Mouse (Mus musculus) erythroid progenitor cell, adult 5-6 weeks (primary cell): Measurements from ENCODE around the gene Polr2b. TPM values are rescaled to one million over a fixed set of nuclear protein-coding genes. Genes with fewer than 3 reads are reported as not detected.

Source experiments
- ATAC-seq: replicated peaks from 2 replicates; pipeline ENCODE4 v1.8.0; 2016; ENCODE audit warnings: moderate number of reproducible peaks, mild to moderate bottlenecking, moderate TSS enrichment, inconsistent platforms; ENCODE audit not compliant: poor library complexity, low FRiP score, severe bottlenecking
- total RNA-seq, 2 experiments: library from RNA; stranded (forward) in 1 of 2; stranded (reverse) in 1 of 2; fragments of 150-400 nt in 1 of 2; fragments of 186-747, 209-891 nt in 1 of 2; gene quantifications; 2 replicates each; pipeline versions ENCODE4 v1.2.3 to v1.2.4; 2015 to 2017; ENCODE audit warnings: low replicate concordance in 2 of 2

The Polr2b gene
- total RNA-seq, 2 experiments from 2014 or later = 62.5 to 109 TPM

DNA sequence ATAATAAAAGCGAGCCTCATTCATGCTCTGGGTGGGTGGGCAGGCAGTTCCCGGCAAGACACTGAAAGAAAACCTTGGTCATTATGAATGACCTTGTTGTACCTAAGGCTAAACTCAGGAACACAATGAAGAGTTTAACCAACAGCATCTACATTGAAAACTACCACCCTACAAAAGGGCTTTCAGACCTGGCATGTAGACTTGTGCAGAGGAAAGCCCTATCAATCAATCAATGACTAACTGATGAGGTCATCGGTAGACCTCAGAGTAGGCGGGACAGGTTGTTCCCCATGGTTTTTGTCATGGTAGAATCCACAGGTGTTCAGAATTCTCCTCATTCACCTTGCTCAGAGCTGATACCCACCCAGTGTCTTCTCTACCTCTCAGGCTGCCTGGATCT is 50.0 kb downstream of the Polr2b start:
- ATAC-seq = no peak

DNA sequence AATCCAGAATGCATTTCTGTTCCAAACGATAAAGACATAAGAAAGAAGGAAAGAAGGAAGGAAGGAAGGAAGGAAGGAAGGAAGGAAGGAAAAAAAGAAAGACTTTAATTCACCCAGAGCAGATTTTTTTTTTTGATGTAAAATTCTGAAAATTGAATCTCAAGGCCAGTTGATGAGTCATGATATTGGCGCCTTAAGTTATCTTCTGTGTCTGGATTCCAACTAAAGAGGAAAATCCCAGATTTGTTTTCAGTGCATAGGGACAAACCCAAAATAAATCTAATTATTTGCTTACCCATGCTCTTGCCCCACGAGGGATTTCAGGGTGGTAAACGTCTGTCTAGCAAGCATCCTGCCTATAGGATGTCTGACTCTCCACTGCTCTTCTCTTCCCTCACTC is 51.1 kb downstream of the Polr2b start:
- ATAC-seq = no peak

DNA sequence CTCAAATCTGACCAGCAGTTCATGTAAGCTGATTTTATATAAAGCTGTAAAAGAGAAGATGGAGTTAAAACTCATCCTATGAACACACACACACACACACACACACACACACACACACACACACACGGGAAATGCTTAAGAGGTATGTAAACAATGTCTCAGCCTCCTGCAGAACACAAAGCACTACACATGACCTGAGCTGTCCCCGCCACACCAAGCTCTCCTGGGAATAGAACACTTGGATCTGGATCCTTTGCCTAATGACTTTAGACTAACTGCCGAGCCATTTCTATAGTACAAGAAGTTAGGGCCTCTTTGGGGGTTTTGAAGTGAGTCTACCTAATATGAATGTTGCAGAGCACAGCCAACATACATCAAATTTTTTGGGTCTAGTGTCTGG is 52.2 kb downstream of the Polr2b start:
- ATAC-seq = no peak

DNA sequence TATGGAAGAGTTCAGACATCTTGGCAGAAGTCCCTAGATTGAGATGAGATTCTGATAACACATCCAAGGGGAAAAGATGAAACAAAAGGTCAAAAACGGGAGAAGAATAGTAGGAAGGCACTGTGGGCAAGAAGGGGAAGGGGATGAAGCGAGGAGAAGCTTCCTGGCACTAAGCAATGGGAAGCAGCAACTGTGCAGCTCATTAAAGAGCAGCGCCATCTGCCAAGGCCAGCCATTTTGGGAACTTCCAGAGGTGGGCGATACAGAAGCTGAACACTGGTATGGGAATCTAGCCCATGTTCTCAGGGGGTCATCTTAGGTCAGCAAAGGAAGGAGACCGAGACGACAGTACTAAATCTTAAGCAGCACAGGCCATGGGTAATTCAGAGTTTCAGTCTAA is 53.7 kb downstream of the Polr2b start:
- ATAC-seq = no peak

- no peak for ATAC-seq
Observed at GRCm38 (mm10) chr5:77364443-77365038, 54.6 kb downstream of the Polr2b start.

- ATAC-seq = no peak
Observed at GRCm38 (mm10) chr5:77366313-77366712, 56.4 kb downstream of the Polr2b start.

DNA sequence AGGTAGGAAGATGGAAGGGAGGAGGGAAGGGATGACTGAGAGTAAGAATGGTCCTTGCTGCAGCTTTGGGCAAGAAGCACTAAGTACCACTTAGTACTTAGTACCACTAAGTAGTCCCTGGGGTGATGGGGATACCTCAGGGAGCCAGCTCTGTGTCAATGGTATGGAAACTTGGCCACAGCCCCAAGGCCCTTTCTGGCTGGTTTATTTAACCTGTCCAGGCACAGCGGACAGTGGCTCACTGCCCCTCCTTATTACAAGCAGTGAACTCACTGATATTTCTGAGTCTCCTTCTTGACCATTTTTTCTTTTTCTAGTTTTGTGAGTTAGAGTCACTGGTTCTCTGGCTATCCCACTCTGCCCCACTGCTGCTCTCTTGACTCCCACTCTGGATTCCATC is 57.2 kb downstream of the Polr2b start:
- no peak for ATAC-seq

DNA sequence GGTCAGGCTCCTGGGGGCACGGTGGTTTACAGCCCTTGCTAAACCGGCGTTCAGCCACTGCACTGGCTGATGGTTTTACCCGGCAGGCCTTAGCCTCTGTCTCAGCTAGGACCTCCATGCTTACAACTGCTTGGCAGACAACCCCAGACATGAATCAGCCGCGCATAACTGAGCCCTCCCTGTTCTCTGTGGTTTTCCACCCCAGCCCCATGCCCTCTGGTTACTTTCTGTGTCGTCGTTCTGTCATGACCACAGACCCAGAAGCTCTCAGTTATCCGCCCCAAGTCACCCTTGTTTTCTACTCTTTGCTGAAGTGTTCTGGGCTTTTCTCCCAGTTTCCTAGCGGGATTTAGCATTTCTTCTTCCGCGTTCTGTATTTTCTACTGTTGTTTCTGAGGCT is 57.7 kb downstream of the Polr2b start:
- ATAC-seq = no peak

DNA sequence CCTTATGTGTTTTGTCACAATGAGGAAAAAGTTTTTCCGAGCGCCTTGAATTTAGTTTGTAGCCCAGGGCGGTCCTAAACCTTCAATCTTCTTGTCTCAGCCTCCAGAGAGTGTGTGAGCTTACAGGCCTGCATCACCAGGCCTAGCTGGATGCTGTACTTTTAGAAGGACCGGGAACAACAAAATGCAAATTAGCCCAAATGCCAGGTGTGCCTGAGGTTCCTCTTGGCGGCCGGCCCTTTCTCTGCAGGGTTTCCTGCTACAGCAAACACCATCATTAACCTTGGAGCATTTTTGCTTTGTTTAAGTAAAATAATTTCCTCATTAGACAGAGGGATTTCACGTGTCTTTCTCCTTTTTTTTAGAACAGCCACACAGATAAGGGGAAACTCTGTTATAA is 58.2 kb downstream of the Polr2b start:
- no peak for ATAC-seq

- no peak for ATAC-seq
Observed at GRCm38 (mm10) chr5:77369394-77369793, 59.4 kb downstream of the Polr2b start.

GRCm38 (mm10) chr5:77370378-77370892 is 60.5 kb downstream of the Polr2b start:
- ATAC-seq = no peak

GRCm38 (mm10) chr5:77372242-77372641 is 62.3 kb downstream of the Polr2b start:
- ATAC-seq = no peak

GRCm38 (mm10) chr5:77372778-77373177 is 62.8 kb downstream of the Polr2b start:
- ATAC-seq = no peak

DNA sequence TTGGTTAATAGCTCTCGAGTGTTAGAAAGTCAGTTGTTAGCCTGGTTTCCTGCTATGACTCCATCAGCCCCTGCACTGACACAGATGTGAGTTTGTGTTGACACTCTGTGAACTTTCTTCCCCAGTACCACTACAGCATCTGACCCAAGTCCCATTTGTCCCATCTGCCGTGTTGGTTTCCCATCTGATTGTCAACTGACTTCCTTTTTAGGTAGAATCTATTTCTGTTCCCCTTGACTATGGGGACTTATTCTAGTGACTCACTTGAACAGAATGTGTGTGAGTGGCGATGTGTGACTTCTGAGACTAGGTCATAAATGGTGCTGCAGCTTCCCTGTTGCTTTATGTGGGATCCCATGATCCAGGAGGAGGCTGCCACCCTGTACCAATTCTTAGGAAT is 65.0 kb downstream of the Polr2b start:
- ATAC-seq = no peak

GRCm38 (mm10) chr5:77375546-77375945 is 65.6 kb downstream of the Polr2b start:
- no peak for ATAC-seq

DNA sequence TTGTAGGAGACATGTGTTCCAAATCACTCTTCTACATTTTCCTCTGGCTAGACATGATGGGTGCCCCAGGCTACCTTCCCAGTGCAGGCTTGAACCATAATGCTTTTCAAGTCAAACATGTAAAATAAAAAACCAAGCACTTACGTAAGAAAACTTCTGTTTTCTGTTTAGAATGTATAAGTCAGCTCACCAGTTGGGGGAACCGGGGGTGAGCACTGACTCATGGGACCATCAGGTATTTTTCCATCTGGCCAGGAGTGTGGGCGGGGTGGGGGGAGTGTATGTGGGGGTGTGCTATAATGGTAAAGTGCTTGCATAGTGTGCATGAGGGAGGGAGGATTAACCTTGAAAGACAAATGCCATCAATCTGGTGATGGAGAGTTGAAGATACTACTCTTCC is 68.1 kb downstream of the Polr2b start:
- no peak for ATAC-seq

GRCm38 (mm10) chr5:77379434-77380135 is 69.6 kb downstream of the Polr2b start:
- no peak for ATAC-seq

DNA sequence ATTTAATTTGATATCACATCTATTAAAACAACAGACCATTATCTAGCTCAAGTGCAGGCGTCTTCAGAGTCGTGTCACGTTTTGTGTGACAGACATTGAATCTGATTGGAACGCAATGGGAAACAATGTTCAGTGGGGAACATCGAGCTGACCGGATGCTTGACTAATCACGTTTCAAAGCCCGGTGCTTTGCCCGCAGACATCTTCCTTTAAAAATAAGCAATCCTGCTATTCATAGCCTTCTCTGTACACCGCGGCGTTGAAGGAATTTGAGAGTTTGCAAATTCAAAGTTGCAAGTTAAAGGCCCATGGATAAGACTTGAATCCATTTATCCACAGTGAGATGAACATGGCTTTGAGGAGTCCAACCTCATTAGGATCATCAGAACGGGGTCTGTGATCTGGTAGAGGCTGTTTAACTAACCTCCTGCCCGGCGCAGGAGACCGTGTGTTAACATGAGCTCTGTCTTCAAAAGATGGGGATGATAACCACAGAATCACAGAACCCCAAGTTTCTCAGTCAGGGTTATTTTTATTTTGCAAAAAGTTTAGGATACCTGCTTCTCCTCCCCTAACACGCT is 70.5 kb downstream of the Polr2b start:
- ATAC-seq = no peak

DNA sequence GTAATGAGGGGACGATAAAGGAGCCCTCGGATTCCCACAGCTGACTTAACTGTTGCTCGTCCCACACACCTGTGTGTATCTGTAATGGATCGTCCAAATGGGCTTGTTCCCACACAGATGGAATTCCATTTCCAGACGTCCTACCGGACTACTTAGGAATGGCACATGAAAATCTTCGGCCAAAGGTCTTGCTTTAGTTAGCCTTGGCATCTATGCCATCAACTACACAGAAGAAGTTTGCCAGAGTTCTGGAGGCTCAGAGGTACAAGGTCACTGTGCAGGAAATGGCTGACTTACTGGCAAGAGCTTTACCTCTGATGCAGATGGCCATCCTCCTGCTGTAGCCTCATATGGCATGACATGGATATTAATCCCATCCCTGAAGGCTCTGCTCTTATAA is 71.3 kb downstream of the Polr2b start:
- no peak for ATAC-seq

DNA sequence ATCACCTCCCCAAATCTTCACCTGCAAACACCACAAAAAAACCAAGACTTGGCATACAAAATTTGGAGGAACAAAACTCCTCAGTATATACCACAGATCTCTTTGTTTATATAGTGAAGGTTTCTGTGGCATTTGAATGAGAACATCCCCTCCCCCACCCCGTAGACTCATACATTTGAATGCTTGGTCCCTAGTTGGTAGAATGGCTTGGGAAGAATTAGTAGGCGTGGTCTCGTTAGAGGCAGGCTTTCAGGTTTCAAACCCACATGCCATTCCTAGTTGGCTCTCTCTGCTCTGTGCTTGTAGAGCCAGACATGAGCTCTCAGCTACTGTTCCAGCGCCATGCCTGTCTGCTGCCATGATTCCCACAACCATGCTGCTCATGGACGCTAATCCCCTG is 71.7 kb downstream of the Polr2b start:
- ATAC-seq = no peak

DNA sequence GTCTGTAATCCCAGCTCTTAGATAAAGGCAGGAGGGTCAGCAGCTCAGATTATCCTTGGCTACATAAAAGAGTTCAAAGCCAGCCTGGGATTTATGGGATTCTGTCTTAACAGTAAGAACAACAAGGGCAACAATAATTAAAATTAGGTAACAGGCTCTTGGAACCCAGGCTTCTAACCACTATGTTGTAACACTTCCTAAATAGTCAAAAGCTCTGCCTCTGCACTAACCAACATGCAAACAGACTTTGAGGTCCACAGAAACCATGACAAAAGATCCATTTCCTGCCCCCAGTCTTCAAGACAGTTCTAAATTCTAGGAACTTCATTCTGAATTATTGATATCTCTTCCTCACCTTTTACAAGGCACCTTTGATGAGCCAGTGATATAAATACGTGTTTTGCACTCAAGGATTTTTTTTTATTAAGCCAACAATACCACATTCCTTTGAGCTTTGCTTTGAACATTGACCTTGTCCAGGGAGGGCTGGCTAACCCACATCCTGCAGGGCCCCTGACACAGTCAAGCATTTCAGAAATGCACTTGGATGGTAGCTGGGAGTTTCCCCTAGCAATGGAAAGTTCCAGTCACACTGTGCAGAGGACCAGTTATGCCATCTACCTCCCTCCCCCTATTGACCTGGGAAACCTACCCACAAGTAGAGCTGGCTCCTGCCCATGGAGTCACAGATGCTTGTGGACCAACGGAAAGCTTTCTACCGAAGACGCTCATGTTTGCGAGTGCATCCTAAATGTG is 74.0 kb downstream of the Polr2b start:
- no peak for ATAC-seq
